Mouse (Mus musculus): ENCODE measurements around the gene Hhat.

The Hhat gene

DNA sequence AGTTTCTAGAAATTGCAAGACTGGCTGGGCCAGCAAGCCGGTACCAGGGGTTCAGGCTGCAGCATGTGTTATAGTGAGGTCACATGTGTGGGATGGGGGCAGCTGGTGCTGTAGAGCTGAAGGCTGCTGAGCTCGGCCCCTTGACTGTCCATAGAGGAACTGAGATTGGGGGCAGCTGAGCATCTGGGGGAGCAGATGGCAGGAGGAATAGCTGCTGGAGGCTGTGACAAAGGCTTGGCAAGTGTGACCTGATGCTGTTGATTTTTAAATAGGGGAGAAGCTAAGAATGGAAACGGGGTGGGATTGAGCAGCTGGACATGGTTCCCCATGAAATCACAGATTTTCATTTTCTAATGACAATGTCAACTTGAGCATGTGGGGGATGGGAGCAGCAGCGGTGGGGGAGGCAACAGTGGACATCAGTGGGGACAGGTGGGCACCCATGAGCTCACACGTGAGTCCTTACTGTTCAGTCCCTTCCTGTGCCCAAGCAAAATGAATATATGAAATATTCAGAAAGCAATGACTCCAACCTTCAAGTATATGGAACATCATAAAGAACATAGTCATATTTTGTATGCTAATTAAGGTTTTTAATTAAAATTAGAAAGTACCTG is 212.9 kb downstream of the Hhat start:
- no peak for DNase-seq (ENCODE audit: low read depth, low spot score)

DNA sequence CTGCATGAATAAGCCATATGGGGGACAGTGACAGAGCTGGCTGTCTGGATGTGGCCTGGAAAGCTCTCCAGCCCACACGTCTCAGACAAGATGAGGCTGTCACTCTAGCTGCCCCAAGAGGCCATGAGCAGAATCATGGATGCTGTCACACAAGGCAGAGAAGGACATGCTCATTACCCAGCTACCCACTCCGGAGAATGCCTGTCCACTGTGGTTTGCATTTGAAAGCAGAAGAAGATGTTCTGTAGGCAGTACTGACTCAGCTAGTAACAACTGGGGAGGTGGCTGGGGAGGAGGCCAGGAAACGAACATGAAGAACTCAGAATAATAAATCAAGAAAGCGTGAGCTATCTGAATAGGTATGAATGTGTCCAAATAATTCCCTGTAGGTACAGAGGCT is 215.5 kb downstream of the Hhat start:
- no peak for DNase-seq (ENCODE audit: low read depth, low spot score)

DNA sequence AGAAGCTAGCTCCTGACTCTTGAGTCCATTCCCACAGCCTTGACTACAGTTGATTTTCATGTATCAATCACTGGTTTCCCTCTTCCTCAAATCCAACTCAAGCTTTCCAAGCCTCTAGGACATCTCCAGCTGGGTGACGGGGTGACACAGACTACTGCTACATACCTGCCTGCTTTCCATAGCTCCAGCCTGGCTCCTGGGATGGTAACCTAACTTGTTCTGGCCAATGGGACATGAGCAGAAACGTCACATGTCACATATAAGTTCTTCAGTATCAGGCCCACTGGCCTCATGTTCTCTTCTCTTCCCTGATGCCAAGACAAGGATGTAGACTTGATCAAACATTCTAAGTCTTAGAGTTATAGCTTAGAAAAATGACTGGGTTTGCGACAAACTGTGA is 220.5 kb downstream of the Hhat start:
- no peak for DNase-seq (ENCODE audit: low read depth, low spot score)

DNA sequence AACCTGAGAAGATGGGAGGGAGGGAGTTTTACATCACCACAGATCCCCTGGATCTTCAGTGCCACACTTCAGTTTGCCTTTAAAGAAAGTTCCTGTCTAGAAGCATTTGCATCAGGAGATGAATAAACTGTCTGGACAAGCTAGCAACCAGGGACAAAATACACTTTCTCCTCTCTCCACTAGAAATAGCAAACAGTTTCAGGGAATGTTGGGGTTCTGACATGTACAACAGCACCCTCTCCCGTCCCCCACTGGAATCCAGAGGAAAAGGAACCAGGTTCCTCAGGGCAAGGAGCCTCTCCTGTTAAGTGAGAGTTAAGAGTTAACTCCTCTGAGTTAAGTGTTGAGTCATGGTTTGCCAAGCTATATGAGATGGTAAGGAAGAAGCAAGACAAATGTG is 224.2 kb downstream of the Hhat start:
- DNase-seq (ENCODE audit: low read depth, low spot score), result no peak

DNA sequence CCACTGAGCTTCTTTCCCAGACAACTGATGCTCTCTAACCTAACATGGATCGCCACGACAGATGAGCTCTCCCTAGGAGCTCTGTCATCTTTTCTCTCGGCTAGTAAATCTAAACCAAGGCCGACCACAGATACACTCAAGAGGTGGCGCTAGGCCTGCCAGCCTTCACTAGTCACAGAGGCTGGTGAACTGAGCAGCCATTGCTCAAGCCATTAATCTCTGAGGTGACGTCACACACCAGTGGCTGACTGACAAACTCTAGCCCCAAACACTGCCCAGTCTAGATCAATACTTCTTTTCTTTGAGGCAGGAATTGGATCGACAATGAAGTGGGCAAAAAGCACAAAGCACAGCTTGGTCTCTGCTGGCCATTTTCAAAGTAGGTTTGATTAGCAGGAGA is 226.1 kb downstream of the Hhat start:
- DNase-seq (ENCODE audit: low read depth, low spot score), result no peak

DNA sequence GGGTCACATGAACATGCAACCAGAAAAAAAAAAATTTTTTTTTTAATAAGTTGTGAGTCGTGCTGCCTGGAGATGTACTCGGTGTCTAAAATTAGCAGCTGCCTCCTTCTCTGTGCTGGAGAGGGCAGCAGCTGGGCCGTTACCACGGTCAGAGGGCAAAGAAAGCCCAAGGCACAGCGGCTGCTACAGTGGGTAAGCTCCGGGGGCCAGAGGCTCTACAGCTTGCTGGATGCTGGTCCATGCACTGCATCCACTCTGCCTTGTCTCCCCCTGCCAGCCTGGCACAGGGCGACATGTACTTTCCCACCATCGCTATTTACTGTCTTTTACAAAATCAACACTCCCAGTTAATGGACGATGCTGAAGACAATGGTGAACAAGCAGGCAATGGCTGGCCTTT is 226.9 kb downstream of the Hhat start:
- DNase-seq (ENCODE audit: low read depth, low spot score), result no peak

DNA sequence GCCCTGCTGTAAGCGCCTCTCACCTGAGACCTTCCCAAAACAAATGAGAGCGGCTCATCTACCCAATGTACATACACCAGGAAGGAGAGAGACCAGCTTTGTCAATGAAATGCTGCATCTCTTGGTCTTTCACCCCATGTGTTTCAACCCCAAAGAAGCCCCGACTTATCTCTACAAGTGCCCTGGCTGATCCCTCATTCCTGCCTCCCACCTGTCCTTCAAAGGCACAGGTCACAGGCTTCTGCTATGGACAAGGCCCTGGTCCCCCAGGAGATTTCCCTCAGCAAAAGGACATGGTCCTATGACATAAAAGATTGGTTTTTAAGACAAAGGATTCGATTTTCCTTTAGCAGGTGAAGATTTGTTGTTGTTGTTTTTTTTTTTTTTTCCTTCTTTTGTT is 227.3 kb downstream of the Hhat start:
- DNase-seq (ENCODE audit: low read depth, low spot score), result no peak

DNA sequence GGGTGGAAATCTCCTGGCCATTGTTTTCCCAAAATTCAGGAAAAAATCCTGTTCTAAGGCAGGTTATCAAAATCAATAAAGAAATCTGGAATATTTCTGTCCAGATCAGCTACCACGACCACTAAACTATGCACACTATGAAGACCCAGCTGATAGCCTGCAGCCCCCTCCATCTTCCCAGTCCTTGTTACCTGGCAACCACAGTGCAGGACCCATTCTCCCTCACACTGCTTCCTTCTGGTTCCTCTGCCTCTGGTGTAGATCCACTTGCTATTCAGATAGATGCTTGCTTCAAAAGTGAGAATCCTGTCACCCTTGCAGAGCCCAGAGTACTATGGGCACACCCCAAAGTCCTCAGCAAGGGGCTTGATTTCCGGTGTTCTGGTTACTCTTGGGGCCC is 228.9 kb downstream of the Hhat start:
- no peak for DNase-seq (ENCODE audit: low read depth, low spot score)

DNA sequence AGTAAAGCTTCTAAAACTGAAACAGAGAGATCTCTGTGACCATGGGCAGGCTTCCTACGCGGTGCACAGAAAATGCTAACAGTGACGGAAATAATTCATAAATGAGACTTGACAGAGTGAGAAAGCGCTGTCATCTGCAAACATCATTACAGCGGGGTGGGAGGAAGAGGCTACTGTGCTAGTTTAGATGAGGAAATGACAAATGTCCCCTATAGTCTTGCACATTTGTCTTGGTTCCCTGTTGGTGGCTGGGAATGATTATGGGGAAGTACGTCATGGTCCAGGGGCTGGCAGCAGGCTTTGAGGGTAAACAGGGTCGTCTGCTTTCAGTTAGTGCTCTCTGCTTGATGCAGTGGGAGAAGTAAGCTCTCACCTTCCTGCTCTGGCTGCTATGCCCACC is 233.9 kb downstream of the Hhat start:
- no peak for DNase-seq (ENCODE audit: low read depth, low spot score)

DNA sequence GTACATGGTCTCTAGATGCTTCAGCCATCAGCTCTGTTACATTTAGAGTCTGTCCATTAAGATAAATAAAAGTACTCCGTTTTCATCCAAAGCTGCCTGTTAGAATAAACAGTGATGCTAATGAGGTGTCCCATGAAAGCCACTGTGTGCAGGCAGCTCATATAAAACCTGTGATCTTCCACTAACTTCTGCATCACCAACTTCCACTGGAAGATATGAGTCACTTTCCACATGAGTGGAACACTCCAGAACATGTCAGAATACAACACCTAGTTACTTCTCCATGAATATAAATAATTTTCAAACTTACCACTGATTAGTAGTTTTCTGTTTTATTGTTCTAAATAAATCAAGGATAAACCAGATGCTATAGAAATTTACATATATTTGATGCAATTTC is 234.6 kb downstream of the Hhat start:
- no peak for DNase-seq (ENCODE audit: low read depth, low spot score)

DNA sequence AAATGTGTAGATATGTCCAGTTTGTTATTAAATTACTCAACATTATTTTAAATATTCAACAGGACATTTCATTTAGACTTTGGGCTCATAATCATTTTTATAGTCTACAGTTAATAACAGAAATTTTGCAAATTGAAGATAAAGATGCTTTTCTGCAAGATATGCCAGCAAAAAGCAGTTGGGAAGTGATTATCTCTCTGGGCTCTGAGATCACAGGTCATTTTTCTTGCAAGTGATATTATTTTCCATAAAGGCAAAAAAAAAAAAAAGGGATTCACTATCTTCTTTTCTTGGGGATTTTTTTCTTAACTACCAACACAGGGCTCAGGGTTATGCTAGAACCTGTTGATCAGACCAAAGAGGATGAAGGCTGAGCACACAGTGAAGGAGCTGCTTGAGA is 238.0 kb downstream of the Hhat start:
- DNase-seq (ENCODE audit: low read depth, low spot score), result no peak

DNA sequence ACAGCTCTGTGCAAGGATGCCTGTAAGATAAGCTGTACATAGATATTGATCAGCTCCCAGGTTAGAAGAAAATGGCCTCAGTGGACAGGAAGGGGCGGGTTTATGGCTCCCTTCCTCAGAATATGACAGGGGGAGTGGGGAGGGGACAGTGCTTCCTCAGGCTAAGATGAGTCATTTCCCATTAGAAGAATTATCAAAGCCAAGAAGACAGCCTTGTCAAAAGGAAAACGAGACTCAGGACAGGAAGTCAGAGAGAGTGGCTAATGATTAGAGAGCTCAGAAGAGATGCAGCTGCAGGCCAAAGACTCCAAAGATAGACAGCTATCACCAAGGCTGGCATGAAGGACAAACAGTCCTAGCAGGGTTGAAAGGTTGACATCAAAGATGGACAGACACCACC is 238.8 kb downstream of the Hhat start:
- no peak for DNase-seq (ENCODE audit: low read depth, low spot score)

DNA sequence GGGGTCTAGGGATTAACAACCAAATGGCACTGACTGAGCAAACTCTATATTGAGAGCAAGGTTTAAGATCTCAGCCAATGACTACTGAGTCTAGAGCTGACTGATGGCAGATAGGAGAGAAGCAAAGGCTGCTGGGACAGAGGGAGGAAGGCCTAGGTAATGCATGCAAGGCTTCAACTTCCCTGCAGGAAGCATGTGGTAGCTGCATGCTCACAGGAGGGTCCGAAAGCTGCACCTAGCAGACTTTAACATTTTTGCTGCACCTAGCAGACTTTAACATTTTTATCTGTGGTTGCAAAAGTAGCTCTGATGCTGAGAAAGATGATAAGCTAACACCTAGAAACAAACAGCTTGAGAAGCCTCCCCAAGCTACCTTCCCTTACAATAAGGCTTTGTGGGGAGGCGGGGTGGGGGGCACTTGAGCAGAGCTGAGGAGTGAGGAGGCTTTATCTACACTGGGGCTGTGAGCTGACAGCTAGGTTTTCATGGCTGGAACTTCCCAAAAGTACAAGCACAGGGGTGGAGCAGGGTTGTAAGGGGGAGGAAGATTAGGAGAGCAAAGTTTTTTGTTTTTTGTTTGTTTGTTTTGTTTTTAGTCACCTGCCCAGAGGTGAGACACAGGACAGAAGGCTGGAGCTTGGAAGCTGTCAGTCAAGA is 239.4 kb downstream of the Hhat start:
- DNase-seq (ENCODE audit: low read depth, low spot score), result no peak

DNA sequence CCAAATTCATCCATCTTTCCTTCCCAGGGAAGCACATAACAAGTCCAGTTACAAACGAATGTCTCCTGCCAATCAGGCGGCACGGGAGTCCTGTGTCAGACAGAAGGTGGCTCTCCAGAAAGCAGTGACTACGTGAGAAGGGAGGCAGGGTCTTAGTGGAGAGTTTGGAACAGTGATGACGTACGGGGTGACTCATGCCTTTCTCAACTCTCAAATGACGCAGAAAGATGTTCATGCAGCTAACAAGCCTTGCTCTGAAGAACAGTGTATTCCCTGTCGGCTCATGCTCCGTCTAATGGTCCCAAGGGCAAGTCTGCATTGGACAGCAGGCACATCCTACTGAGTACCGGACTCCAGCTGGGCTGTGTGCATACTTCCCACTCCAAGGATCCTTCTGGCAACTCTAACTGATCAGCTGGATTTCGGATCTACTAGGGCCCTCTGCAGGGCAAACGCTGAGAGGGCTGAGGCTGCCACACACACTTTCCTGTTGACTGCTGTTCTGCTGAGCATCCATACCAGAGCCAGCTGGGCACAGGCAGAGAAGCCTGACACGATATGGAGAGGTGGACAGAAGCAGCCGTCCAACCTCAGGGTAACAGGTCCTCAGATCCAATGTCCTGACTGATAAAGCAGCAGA is 245.2 kb downstream of the Hhat start:
- DNase-seq (ENCODE audit: low read depth, low spot score), result no peak

DNA sequence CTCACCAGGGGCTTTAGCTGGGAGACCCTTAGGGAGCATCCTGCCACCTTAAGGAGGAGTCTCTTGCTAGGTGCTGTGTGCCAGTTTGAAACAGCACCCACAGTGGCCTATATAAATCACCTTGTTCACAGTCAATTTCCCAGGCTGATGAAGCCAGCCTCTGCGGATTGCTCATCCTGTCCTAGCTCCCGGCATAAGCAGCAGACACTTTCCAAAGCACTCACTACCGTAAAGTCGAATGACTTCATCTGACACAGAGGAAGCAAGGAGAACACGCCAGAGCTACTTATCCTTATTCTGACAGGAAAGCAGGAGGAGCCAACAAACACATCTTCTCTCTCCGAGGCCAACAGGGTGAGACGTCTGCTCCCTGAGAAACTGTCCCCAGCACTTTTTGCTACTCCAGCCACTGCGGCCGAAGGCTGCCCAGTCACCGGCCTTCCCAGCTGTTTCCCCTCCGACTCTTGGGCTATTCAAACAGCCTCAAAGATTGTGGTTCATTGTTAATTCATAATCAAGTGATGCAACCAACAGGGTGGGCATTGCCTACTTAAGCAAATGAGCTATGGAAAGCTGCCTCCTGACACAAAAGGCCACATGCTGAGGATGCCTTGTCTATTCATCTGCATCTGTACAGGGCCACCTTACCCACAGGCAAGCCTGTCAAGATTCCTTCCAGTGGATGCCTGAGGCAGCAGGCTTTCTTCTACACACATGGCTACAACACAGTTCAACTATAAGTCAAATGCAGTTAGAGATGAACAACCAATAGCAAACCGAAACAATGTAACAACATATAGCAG is 248.4 kb downstream of the Hhat start:
- DNase-seq (ENCODE audit: low read depth, low spot score), result no peak

DNA sequence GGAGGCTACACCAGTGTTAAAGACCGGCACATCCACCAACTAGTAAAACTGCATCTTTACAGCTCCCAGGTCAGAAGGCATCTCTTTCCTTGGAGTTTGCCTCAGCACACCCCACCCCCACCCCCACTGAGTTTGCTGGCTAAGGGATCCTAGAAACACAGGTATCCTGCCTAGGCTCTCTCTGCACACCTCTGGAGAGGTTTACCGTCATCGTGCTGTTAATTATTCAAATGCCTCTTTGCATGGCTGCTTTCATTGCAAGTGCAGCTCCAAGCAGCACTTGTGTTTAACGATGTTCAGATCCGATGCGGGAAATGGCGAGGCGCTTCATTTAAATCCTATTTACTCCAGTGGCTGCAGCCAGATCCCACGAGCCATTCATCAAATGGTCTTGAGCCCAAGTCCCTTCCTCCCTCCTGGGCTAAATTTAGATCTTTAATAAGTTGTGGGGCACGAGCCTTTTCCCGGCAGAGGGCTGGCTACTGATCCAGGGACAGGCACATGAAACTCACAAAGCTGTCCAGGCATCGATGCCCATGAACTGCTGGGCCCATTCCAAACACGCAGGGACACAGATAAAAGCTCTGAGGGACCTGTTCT is 250.1 kb downstream of the Hhat start:
- DNase-seq (ENCODE audit: low read depth, low spot score), result no peak

DNA sequence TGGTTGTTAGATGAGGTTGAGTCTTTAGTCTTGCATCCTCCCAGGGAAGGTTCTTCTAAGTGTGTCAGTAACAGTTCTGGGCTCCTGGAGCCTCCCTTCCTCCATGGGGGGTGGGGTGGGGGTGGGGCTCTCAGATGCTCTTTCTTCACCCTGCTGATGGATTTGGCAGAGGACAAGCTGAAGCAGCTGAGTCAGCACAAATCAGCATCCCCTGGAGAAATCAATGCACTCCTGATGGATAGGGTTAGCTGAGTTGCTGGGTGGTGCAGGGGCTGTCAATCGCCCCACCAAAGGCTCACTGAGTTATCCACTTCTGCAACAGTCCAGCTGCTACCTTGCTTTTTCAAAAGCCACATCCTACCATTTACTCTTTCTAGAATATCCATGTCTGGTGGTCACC is 251.3 kb downstream of the Hhat start:
- DNase-seq (ENCODE audit: low read depth, low spot score), result no peak

DNA sequence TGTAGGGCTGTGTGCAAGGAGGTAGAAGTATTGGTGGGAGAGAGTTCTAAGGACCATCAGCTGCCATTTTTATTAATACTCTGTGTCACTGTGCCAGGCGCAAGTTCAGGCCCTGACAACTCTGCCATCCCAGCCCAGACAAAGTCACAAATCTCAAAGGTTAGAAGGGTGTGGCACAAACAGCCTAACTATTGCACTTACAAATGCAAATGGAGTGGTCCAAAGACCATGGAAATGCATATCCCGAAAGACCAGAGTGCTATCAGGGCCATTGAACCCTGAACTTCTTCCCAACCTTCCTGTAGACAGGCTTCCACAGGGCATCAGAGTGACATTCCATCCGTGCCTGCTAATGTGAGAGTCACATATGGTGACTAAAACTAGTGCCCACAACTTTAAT is 255.7 kb downstream of the Hhat start:
- DNase-seq (ENCODE audit: low read depth, low spot score), result no peak

DNA sequence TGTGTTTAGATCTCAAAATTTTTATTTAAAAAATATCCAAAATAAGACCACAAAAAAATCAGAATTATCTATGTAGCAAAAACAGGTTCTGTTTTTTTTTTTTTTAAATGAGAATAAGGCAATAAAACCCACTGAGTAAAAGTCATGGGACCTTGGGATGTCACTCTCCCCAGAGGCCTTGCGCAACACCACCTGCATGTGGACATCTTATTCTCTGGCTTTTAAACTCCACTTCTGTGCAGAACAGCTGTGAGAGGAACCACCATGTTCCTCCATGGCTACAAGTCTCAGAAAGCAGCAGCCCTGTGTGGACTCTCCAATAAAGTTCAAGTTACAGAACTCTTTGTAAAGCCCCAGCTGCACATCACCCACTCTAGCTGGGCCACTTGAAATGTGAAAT is 258.2 kb downstream of the Hhat start:
- DNase-seq (ENCODE audit: low read depth, low spot score), result no peak

DNA sequence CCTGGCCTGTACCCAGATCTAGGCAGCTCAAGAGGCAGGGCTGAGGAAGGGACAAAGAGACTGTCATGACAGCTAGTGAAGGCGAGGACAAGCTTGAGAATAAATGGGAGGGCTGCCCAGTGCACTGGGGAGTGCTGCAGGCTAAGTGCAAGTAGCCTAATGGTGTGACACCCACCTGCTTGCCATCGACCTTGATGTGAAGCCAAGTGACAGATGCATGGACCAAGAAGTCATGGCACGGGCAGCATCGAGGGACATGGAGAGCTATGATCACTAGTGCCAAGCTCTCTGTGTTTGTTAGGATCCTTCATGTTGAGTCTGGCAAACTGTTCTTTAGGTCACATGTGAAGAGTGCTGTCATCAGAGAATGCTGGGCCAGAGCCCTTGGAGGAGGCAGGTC is 267.4 kb downstream of the Hhat start:
- DNase-seq (ENCODE audit: low read depth, low spot score), result no peak

DNA sequence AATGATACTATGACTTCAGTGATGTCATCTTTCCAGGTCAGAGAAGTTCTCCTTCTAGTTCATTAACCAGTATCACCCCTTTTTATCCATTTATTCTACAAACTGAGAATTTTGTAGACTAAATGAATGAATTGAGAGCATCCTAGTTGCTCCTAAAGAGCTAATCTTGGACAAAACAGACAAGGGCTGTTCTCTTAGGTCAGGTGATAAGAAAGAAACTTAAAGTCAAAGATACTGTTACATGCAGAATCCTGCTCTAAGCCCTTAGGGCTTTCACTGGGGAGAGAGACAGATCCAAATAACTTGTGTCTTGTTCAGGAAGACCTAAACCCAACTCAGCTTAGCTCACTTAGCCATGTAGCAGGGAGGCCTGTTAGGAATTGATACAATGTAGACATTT is 268.2 kb downstream of the Hhat start:
- no peak for DNase-seq (ENCODE audit: low read depth, low spot score)

DNA sequence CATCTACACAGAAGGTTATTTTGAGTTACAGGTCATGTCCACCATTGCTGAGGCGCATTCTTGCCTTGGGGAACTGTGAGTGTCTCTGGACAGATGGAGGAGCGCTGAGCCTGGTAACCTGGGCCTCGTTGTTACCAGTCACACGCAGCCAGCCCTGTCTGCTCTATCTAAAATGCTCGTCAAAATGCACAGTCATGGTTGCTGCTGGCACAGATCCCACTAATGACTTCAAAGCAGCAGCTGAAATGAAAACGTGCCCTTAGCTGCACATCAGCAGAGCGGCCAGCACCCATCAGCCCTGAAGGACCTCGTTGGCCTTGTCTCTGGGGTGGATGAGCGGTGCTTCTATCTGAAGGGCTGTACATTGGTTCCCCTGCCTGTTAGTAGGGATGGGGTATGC is 269.0 kb downstream of the Hhat start:
- DNase-seq (ENCODE audit: low read depth, low spot score), result no peak

Measured in c-Kit-negative CD71-positive TER-119-positive erythroid progenitor cells, embryonic 14.5 days (primary cell).